Mouse (Mus musculus) brain, adult 2 months (tissue): ENCODE results near the gene Ppp1r3c.

Experiments used
- DNase-seq: peaks from one replicate; pipeline ENCODE4 v3.0.0; 2011; ENCODE audit warnings: low read depth, low spot score

The Ppp1r3c gene

GRCm38 (mm10) chr19:36721139-36721538 is 15.3 kb downstream of the Ppp1r3c start:
- peak; percentile 69 for DNase-seq

GRCm38 (mm10) chr19:36716221-36716620 is 20.2 kb downstream of the Ppp1r3c start:
- DNase-seq: no peak

GRCm38 (mm10) chr19:36715591-36715990 is 20.9 kb downstream of the Ppp1r3c start:
- no peak for DNase-seq

GRCm38 (mm10) chr19:36714492-36714891 is 22.0 kb downstream of the Ppp1r3c start:
- no peak for DNase-seq

- DNase-seq: no peak
Observed at GRCm38 (mm10) chr19:36713092-36713491, 23.4 kb downstream of the Ppp1r3c start.

- DNase-seq: no peak
Observed at GRCm38 (mm10) chr19:36706195-36706594, 30.3 kb downstream of the Ppp1r3c start.

GRCm38 (mm10) chr19:36705286-36706146 is 30.9 kb downstream of the Ppp1r3c start:
- peak; percentile 33 for DNase-seq

- no peak for DNase-seq
Observed at GRCm38 (mm10) chr19:36704763-36705162, 31.7 kb downstream of the Ppp1r3c start.

- DNase-seq: peak; percentile 36
Observed at GRCm38 (mm10) chr19:36701809-36702622, 34.4 kb downstream of the Ppp1r3c start.

- DNase-seq: peak; percentile 77
Observed at GRCm38 (mm10) chr19:36701366-36701765, 35.1 kb downstream of the Ppp1r3c start.

- no peak for DNase-seq
Observed at GRCm38 (mm10) chr19:36700937-36701336, 35.5 kb downstream of the Ppp1r3c start.

- no peak for DNase-seq
Observed at GRCm38 (mm10) chr19:36699151-36699550, 37.3 kb downstream of the Ppp1r3c start.

GRCm38 (mm10) chr19:36698200-36698599 is 38.3 kb downstream of the Ppp1r3c start:
- DNase-seq: no peak

GRCm38 (mm10) chr19:36696601-36697122 is 39.8 kb downstream of the Ppp1r3c start:
- no peak for DNase-seq

GRCm38 (mm10) chr19:36693530-36693929 is 42.9 kb downstream of the Ppp1r3c start:
- DNase-seq: no peak

- no peak for DNase-seq
Observed at GRCm38 (mm10) chr19:36691941-36692340, 44.5 kb downstream of the Ppp1r3c start.

- DNase-seq: no peak
Observed at GRCm38 (mm10) chr19:36691245-36691644, 45.2 kb downstream of the Ppp1r3c start.

- peak; percentile 84 for DNase-seq
Observed at GRCm38 (mm10) chr19:36689205-36689604, 47.2 kb downstream of the Ppp1r3c start.

GRCm38 (mm10) chr19:36687843-36688637 is 48.4 kb downstream of the Ppp1r3c start:
- DNase-seq: peak; percentile 50

- DNase-seq: no peak
Observed at GRCm38 (mm10) chr19:36687044-36687443, 49.4 kb downstream of the Ppp1r3c start.

GRCm38 (mm10) chr19:36686016-36686415 is 50.4 kb downstream of the Ppp1r3c start:
- DNase-seq: no peak
